In the genomic region with DNA sequence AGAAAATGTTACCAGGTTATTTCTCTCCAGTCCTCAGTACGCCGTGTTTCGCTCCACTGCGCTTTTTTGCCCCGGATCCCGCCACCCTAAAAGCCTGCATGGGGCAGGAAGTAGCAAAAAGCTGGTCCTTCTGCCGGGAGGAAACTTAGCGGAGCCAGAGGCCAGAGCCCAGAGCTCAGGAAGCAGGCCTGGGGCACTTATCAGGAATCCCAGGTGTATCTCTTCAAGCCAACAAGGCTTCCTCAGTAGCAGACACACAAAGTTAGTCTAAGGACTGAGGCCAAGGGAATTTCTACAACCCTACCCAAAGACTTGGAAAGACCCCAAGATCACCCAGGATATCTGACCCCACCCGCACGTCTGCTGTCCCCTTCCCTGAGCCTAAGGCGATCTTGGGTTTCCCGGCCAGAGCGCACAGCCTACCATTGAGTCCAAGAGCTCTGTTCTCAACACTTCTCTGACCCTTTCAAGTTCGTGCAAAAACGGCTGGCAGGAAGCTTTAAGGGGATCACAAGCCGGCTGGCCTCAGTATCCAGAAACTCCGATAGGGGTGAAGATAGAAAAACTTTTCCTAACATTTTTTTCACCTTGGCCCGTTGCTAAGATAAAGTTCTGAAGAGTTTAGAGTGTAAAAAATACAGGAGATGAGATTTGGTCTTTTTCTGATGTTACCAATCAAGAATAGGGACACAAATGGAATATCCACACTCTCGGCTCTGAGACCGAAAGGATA, we compare ENCODE assay signal across 8 mouse cellular contexts. TPM values are rescaled to one million over a fixed set of nuclear protein-coding genes. Genes with fewer than 3 reads are reported as not detected.
A peak's percentile ranks its signal among the peaks of the same experiment; 100 is the strongest.
DNase-seq lines count a peak whose midpoint lies in the region; ATAC-seq lines count a peak whose summit lies in the region.

No protein-coding gene starts in this region.

- H3K27me3 ChIP-seq in forebrain, embryonic 15.5 days: peaks cover 89% of the 10 kb centered on the region
- H3K27me3 ChIP-seq in limb, embryonic 13.5 days: peaks cover 94% of the 10 kb centered on the region
- H3K27me3 ChIP-seq in stomach, embryonic 14.5 days (ENCODE audit: control insufficient read depth, insufficient read depth, low read length): peaks cover 42% of the 10 kb centered on the region

- peak overlapping the region; percentile 39; the same call in 1 of the 2 replicates for H3K4me3 ChIP-seq in forebrain, embryonic 15.5 days
- H3K4me3 ChIP-seq in limb, embryonic 13.5 days: peak overlapping the region; percentile 54
- H3K4me3 ChIP-seq in stomach, embryonic 14.5 days (ENCODE audit: low read depth, low read length): peak overlapping the region; percentile 39

- H3K4me1 ChIP-seq in forebrain, embryonic 15.5 days: peaks cover 32% of the 10 kb centered on the region
- peaks cover 37% of the 10 kb centered on the region for H3K4me1 ChIP-seq in limb, embryonic 13.5 days
- H3K4me1 ChIP-seq in stomach, embryonic 14.5 days (ENCODE audit: control insufficient read depth, insufficient read depth, low read length): peaks cover 7% of the 10 kb centered on the region; the same call in 1 of the 2 replicates

- WGBS in forebrain, embryonic 15.5 days: 1% methylated on average over 20 of the region's 20 CpGs
- 1% methylated on average over 20 of the region's 20 CpGs for WGBS in limb, embryonic 13.5 days
- WGBS in stomach, embryonic 14.5 days: 6% methylated on average over 20 of the region's 20 CpGs

- H3K4me2 ChIP-seq in forebrain, embryonic 15.5 days (replicated peaks): peak overlapping the region; percentile 64
- H3K4me2 ChIP-seq in limb, embryonic 13.5 days (replicated peaks): peak overlapping the region; percentile 93
- H3K4me2 ChIP-seq in stomach, embryonic 14.5 days (replicated peaks; ENCODE audit: low read depth, low read length): peak overlapping the region; percentile 87

- intact Hi-C loops in left cerebral cortex, postnatal 36 days (cut with DNase I): loop anchor here (10.0 kb wide), 1 partner anchor 1897 kb away; a partner anchor contains a TSS

- DNase-seq in kidney, postnatal 4 days: peak; percentile 22 to 42
- no peak for DNase-seq in kidney, postnatal 25 days
- DNase-seq in left cerebral cortex, postnatal 36 days (ENCODE audit: low spot score in 2 of 2): no peak
- DNase-seq in layer of hippocampus, postnatal 10 days (ENCODE audit: low spot score in 2 of 2): no peak

- no peaks in the 10 kb centered on the region for H3K36me3 ChIP-seq in forebrain, embryonic 15.5 days
- no peaks in the 10 kb centered on the region for H3K36me3 ChIP-seq in limb, embryonic 13.5 days
- H3K36me3 ChIP-seq in stomach, embryonic 14.5 days (ENCODE audit: control insufficient read depth, insufficient read depth, low read length): no peaks in the 10 kb centered on the region

- H3K9me3 ChIP-seq in forebrain, embryonic 15.5 days: no peaks in the 10 kb centered on the region
- no peaks in the 10 kb centered on the region for H3K9me3 ChIP-seq in limb, embryonic 13.5 days
- no peaks in the 10 kb centered on the region for H3K9me3 ChIP-seq in stomach, embryonic 14.5 days (ENCODE audit: control insufficient read depth, low read depth, low read length)

- ATAC-seq in forebrain, embryonic 15.5 days (replicated peaks): no peak
- ATAC-seq in limb, embryonic 13.5 days (ENCODE audit: low FRiP score, low read depth): no peak
- ATAC-seq in stomach, embryonic 14.5 days (ENCODE audit: insufficient number of reproducible peaks, insufficient read depth, low FRiP score, low read depth): no peak
- no peak for ATAC-seq in frontal cortex, adult (ENCODE audit: low TSS enrichment)

- no peak overlapping the region for H3K27ac ChIP-seq in forebrain, embryonic 15.5 days (replicated peaks)
- H3K27ac ChIP-seq in limb, embryonic 13.5 days: no peak overlapping the region
- H3K27ac ChIP-seq in stomach, embryonic 14.5 days (ENCODE audit: low read length): no peak overlapping the region

- H3K9ac ChIP-seq in forebrain, embryonic 15.5 days (replicated peaks): no peak overlapping the region
- H3K9ac ChIP-seq in limb, embryonic 13.5 days: no peak overlapping the region
- H3K9ac ChIP-seq in stomach, embryonic 14.5 days (replicated peaks; ENCODE audit: low read depth, low read length): peak overlapping the region; percentile 4; the same call in 1 of the 2 replicates

RNA-seq across cellular contexts. Expression of a gene that starts 12.7 kb away (rescaled TPM):
- polyA plus RNA-seq in forebrain, embryonic 15.5 days (2015; fragmentation: Nextera tagmentation; extraction: Ambion mirVana): 0.17 and 0.42 TPM in 2 replicates
- polyA plus RNA-seq in limb, embryonic 13.5 days (2015; fragmentation: Nextera tagmentation; extraction: Ambion mirVana): 0.31 and 1.2 TPM in 2 replicates
- polyA plus RNA-seq in stomach, embryonic 14.5 days (2014; fragmentation: Nextera tagmentation; extraction: Ambion mirVana): 1.4 and 3.5 TPM in 2 replicates
- under 1 TPM in 1 of 2 experiments, not detected in 1; 0.12 TPM for total RNA-seq in left cerebral cortex, postnatal 36 days (2021)
- not detected for total RNA-seq in layer of hippocampus, postnatal 10 days (2021)

Comparison
In these comparisons a context has a peak if more than half of its experiments do, and no peak if none do; other contexts are left out.
1. DNase-seq: peak in kidney, postnatal 4 days (2 of 2); none in kidney, postnatal 25 days (0 of 2), left cerebral cortex, postnatal 36 days (0 of 2) and layer of hippocampus, postnatal 10 days (0 of 2).
2. Peak in every context shown above with its lines, with median percentiles within 50 percentile points of each other: H3K4me2 ChIP-seq and H3K4me3 ChIP-seq.